ENCODE assay signal across 9 mouse cellular contexts in genomic region chr4:150001221-150001860, GRCm38 (mm10). TPM values are rescaled to one million over a fixed set of nuclear protein-coding genes. Genes with fewer than 3 reads are reported as not detected.
A peak's percentile ranks its signal among the peaks of the same experiment; 100 is the strongest.
DNase-seq lines count a peak whose midpoint lies in the region; ATAC-seq and TF ChIP-seq lines count a peak whose summit lies in the region.
"Had no signal": no experiment of that assay in that cellular context is flagged by ENCODE, and none has a peak within 500 bp of the region (broad histone marks: within the 10 kb centered on the region; RNA-seq: fewer than 3 reads in every experiment).

No protein-coding gene starts in this region.

- ATAC-seq in limb, embryonic 12.5 days (ENCODE audit: insufficient number of reproducible peaks, insufficient read depth, low FRiP score, low TSS enrichment, low read depth): no peak
- ATAC-seq in stomach, embryonic 16.5 days (ENCODE audit: insufficient read depth, low FRiP score): no peak
- ATAC-seq: forebrain, embryonic 16.5 days had no signal

- peak overlapping the region; percentile 66 for H3K27ac ChIP-seq in embryonic fibroblast, embryonic 13.5 days (ENCODE audit: insufficient read depth, low read length)
- H3K27ac ChIP-seq in limb, embryonic 12.5 days: peak overlapping the region; percentile 64; the same call in 1 of the 2 replicates
- H3K27ac ChIP-seq in stomach, embryonic 16.5 days (ENCODE audit: low read length): peak overlapping the region; percentile 74

- peaks cover 20% of the 10 kb centered on the region for H3K4me1 ChIP-seq in embryonic fibroblast, embryonic 13.5 days (ENCODE audit: control insufficient read depth, insufficient read depth, low read length)
- peaks cover 43% of the 10 kb centered on the region for H3K4me1 ChIP-seq in limb, embryonic 12.5 days (replicated peaks)
- H3K4me1 ChIP-seq in stomach, embryonic 16.5 days (ENCODE audit: control insufficient read depth, insufficient read depth, low read length): peaks cover 51% of the 10 kb centered on the region

- DNase-seq in kidney, adult 18-20 months: peak; percentile 43
- DNase-seq in kidney, postnatal 36 days: no peak
- DNase-seq in urinary bladder, postnatal 4 days (ENCODE audit: low spot score in 2 of 2): no peak
- no peak for DNase-seq in MN1 (ENCODE audit: low spot score)
- DNase-seq in urinary bladder, postnatal 10 days (ENCODE audit: low spot score): no peak

- no peak for TF ChIP-seq CTCF in embryonic fibroblast, embryonic 13.5 days (IDR thresholded peaks at IDR 0.05; ENCODE audit: borderline replicate concordance, insufficient read depth, low read length)

- TF ChIP-seq POLR2A in embryonic fibroblast, embryonic 13.5 days (IDR thresholded peaks at IDR 0.05; ENCODE audit: low read depth, low read length): no peak

- H3K27me3 ChIP-seq in limb, embryonic 12.5 days: no peaks in the 10 kb centered on the region
- no peaks in the 10 kb centered on the region for H3K27me3 ChIP-seq in stomach, embryonic 16.5 days (ENCODE audit: control insufficient read depth, insufficient read depth, low read length)

- H3K9me3 ChIP-seq in limb, embryonic 12.5 days: no peaks in the 10 kb centered on the region
- H3K9me3 ChIP-seq in stomach, embryonic 16.5 days (replicated peaks; ENCODE audit: control insufficient read depth, low read length): no peaks in the 10 kb centered on the region

- 51% methylated on average over 10 of the region's 10 CpGs for WGBS in limb, embryonic 12.5 days
- 46% methylated on average over 10 of the region's 10 CpGs for WGBS in stomach, embryonic 16.5 days

- no peaks in the 10 kb centered on the region for H3K36me3 ChIP-seq in limb, embryonic 12.5 days
- no peaks in the 10 kb centered on the region for H3K36me3 ChIP-seq in stomach, embryonic 16.5 days (ENCODE audit: control insufficient read depth, insufficient read depth, low read length)

- H3K4me2 ChIP-seq in limb, embryonic 12.5 days: no peak overlapping the region
- peak overlapping the region; percentile 19; the same call in 1 of the 2 replicates for H3K4me2 ChIP-seq in stomach, embryonic 16.5 days (ENCODE audit: low read depth, low read length)

- H3K9ac ChIP-seq in limb, embryonic 12.5 days (replicated peaks): no peak overlapping the region
- peak overlapping the region; percentile 57; the same call in 1 of the 2 replicates for H3K9ac ChIP-seq in stomach, embryonic 16.5 days (ENCODE audit: low read length)

- no peak overlapping the region for H3K4me3 ChIP-seq in embryonic fibroblast, embryonic 13.5 days (ENCODE audit: insufficient read depth, low read length)
- H3K4me3 ChIP-seq in limb, embryonic 12.5 days (replicated peaks): no peak overlapping the region
- no peak overlapping the region for H3K4me3 ChIP-seq in stomach, embryonic 16.5 days (replicated peaks; ENCODE audit: low read length)

RNA-seq across cellular contexts. Expression of gene H6pd, which starts 7.5 kb away (rescaled TPM):
- 59.2 and 64.8 TPM in 2 replicates for polyA plus RNA-seq in embryonic fibroblast, embryonic 13.5 days (2011; ENCODE audit: insufficient read length, low read depth, missing spikeins)
- 7.0 and 10.0 TPM in 2 replicates for polyA plus RNA-seq in limb, embryonic 12.5 days (2016; fragmentation: Nextera tagmentation; extraction: Ambion mirVana)
- 14.9 and 15.2 TPM in 2 replicates for polyA plus RNA-seq in stomach, embryonic 16.5 days (2015; fragmentation: Nextera tagmentation; extraction: Ambion mirVana)

RNA-seq across cellular contexts. Expression of gene Spsb1, which starts 46.5 kb away (rescaled TPM):
- polyA plus RNA-seq in embryonic fibroblast, embryonic 13.5 days (2011; ENCODE audit: insufficient read length, low read depth, missing spikeins): 36.4 and 40.9 TPM in 2 replicates
- 17.7 and 19.1 TPM in 2 replicates for polyA plus RNA-seq in limb, embryonic 12.5 days (2016; fragmentation: Nextera tagmentation; extraction: Ambion mirVana)
- 14.6 and 17.0 TPM in 2 replicates for polyA plus RNA-seq in stomach, embryonic 16.5 days (2015; fragmentation: Nextera tagmentation; extraction: Ambion mirVana)
